Mouse (Mus musculus) lung, adult 2 months (tissue): ENCODE data around the gene 5730409E04Rik. TPM values are rescaled to one million over a fixed set of nuclear protein-coding genes. Genes with fewer than 3 reads are reported as not detected.

ENCODE experiments used
- DNase-seq: peaks from one replicate; pipeline ENCODE4 v3.0.0; 2022
- H3K4me1 ChIP-seq: fragments of 200-500 bp; 2 replicates; pipeline ENCODE4 v1.6.1; 2011; ENCODE audit warnings: low read length; ENCODE audit not compliant: control insufficient read depth, insufficient read depth
- H3K4me3 ChIP-seq: fragments of 200-500 bp; replicated peaks from 2 replicates; pipeline ENCODE3; 2011; ENCODE audit warnings: low read depth, mild to moderate bottlenecking, control low read depth, low read length; ENCODE audit errors: extremely low read depth
- CTCF ChIP-seq: fragments of 200-500 bp; IDR thresholded peaks from 2 replicates; pipeline ENCODE4 v1.5.1; 2011; ENCODE audit warnings: mild to moderate bottlenecking, low read length, control low read depth; ENCODE audit not compliant: insufficient read depth
- POLR2A ChIP-seq: fragments of 200-500 bp; IDR thresholded peaks from 2 replicates; pipeline ENCODE4 v1.6.1; 2011; ENCODE audit warnings: low read depth, mild to moderate bottlenecking, control low read depth, low read length, borderline replicate concordance; ENCODE audit errors: extremely low read depth
- WGBS: fragments of 180-500 bp; shearing (Covaris S2); methylation state at CpG from one replicate; pipeline ENCODE4 v1.1.7; 2018; 5-methylcytosine and 5-hydroxymethylcytosine counted together
- polyA plus RNA-seq: library from polyadenylated mRNA; depleted of rRNA; stranded (reverse); fragments of >200 nt; gene quantifications from 2 replicates; pipeline ENCODE4 v1.2.3, GENCODE M21; 2012; rRNA removed

Gene 5730409E04Rik
- polyA plus RNA-seq, 1 experiment: 15.2 TPM

- WGBS: 31% methylated on average over 11 of the region's 11 CpGs
- no peak for TF ChIP-seq POLR2A
- no peak for TF ChIP-seq CTCF
Measured at GRCm38 (mm10) chr4:126636330-126636729, 26.7 kb downstream of the 5730409E04Rik start.

GRCm38 (mm10) chr4:126637446-126637845, 27.8 kb downstream of the 5730409E04Rik start:
- TF ChIP-seq POLR2A (no peak), CTCF (no peak)
- DNase-seq: no peak
- Histone ChIP-seq H3K4me1 (no peaks in the 10 kb centered on the region), H3K4me3 (no peak overlapping the region)
- WGBS: 62% methylated on average over 4 of the region's 4 CpGs

More at GRCm38 (mm10) chr4:126636330-126636729, 26.7 kb downstream of the 5730409E04Rik start:
- DNase-seq: no peak
- Histone ChIP-seq H3K4me1 (no peaks in the 10 kb centered on the region), H3K4me3 (no peak overlapping the region)

- Histone ChIP-seq H3K4me3 (no peak overlapping the region), H3K4me1 (no peaks in the 10 kb centered on the region)
- no peak for DNase-seq
- TF ChIP-seq CTCF (no peak), POLR2A (no peak)
- WGBS: 50% methylated on average over 7 of the region's 7 CpGs
Measured at GRCm38 (mm10) chr4:126639339-126639738, 29.7 kb downstream of the 5730409E04Rik start.

- Histone ChIP-seq H3K4me3 (no peak overlapping the region), H3K4me1 (no peaks in the 10 kb centered on the region)
- DNase-seq: no peak
- WGBS: 47% methylated on average over 9 of the region's 9 CpGs
- TF ChIP-seq CTCF: no peak
- no peak for TF ChIP-seq POLR2A
Measured at GRCm38 (mm10) chr4:126641901-126642300, 32.3 kb downstream of the 5730409E04Rik start.

DNA sequence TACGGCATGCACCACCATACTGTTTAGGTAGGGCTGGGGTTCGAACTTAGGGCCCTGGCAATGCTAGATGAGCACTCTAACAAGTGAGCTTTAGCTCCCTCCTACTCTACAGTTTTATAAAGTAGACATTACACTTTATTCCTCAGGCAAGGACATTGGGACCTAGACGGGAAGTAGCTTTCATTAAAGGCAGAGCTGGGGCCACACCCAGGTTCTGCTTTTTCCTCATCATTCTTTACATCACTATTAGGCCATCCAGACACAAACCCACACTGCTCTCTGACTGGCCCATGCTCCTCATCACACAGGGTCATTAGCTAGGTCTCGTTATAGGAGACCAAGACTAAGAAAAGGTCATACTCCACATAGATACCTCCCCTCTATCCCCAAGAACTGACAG, 34.2 kb downstream of the 5730409E04Rik start:
- no peak for DNase-seq
- no peak overlapping the region for H3K4me3 ChIP-seq
- TF ChIP-seq POLR2A (no peak), CTCF (no peak)
- 61% methylated on average over 4 of the region's 4 CpGs for WGBS
- H3K4me1 ChIP-seq: no peaks in the 10 kb centered on the region

DNA sequence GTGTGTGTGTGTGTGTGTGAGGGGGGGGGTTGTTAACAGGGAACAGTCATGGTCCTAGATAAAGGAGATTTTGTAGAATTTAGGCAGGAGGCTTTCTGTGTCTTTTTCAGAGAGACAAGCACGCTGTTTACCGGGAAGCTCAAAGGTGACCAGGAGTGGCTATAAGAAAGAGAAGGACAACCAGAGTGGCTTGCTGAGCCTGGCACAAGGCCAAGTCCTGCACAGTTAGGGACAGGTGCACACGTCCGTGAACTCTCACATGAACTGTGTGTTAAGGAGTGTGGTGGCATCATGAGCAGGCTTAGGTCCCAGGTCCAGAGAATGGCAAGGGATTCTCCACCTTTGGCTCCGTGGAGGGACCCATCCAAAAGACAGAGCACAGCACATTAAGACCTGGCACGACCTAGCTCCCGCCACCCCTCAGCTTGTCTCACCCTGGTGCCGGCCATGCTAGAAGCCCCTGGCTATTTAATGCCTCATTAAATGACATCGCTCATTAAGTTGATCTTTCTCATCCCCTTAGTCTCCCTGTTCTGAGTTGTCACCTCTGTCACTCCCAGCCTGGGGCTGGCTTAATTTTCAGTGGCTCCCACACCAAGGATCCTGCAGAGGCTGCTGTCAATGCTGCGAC, 34.8 kb downstream of the 5730409E04Rik start:
- Histone ChIP-seq H3K4me3 (no peak overlapping the region), H3K4me1 (no peaks in the 10 kb centered on the region)
- TF ChIP-seq POLR2A (no peak), CTCF (no peak)
- whole genome bisulfite sequencing: 76% methylated on average over 10 of the region's 10 CpGs
- no peak for DNase-seq

DNA sequence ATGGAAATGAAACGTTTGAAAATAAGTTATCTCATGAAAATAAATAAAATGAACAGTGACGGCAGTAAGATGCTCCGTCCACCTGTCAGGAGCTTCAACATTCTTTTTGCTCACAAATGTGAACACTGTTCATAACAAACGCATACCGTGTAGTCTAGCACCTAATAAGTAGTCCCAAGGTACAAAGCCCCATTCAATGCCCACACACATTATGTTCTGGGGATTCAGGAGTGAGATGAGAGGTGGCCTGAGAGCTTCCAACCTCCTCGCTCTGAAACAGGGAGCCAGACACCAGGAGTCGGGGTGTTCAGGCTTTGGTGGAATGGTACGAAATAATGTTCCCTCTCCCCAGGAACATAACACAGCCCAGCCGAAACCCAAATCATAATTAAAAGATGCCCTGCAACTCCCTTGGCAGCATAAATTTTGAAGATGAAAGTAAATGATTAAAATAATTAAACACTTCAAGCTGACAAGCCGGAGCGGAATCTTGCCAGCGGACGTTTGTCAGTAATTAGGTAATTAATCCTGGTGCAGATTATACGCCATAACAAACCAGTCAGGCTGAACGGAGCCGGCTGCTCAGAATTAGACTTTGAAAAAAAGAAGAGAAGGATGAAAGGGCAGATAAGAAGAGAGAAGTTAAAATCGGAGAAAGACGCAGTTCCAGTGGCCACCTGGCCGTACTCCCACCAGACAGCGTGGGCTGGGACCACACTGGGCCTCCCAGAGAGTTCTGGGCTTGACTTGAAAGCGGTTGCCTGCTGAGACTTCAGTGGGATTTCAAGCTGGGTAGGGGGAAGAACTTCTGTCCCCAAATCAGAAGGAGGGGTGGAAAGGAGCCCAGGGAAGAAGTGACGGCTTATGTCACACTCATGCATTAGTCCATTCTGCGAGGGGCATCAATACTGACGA, 38.6 kb downstream of the 5730409E04Rik start:
- no peak for DNase-seq
- no peaks in the 10 kb centered on the region for H3K4me1 ChIP-seq
- no peak overlapping the region for H3K4me3 ChIP-seq
- TF ChIP-seq CTCF: no peak
- no peak for TF ChIP-seq POLR2A
- 42% methylated on average over 24 of the region's 24 CpGs for WGBS

DNA sequence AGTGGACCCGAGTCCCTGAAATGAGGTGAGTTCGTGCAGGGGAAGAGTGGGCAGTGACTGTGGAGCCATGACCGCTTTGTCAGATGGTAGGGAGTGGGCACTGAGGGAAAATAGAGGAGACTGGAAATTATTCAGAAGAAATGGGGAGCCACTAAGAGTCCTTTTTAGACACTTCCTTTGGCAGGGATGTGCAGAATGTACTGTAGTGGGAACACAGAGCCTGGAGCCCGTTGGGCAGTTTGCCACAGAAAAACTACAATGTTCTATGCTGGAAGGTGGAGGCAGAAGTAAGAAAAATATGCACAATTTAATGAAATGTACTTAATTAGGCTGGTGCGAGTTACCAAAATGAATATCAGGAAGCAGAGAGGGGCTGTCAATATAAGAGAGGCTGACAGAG, 43.5 kb downstream of the 5730409E04Rik start:
- H3K4me3 ChIP-seq: no peak overlapping the region
- no peaks in the 10 kb centered on the region for H3K4me1 ChIP-seq
- no peak for TF ChIP-seq POLR2A
- TF ChIP-seq CTCF: no peak
- WGBS: 78% methylated on average over 5 of the region's 5 CpGs
- no peak for DNase-seq

DNA sequence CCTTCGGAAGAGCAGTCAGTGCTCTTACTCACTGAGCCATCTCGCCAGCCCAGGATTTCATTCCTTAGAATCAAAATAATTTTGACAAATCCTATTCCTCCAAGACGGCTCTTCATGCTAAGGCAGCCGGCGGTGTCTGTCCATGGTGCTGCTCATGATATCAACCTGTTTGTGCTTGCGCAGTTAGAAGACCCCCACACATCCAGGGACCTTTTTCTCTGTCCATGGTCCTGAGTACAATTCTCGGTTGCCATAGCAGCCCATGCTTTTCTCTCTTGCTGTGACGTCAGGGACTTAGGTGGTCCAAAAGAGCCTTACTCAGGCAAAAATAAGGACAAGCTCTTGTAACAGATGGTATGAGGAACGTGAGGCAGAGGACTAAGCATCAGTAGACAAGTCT, 45.7 kb downstream of the 5730409E04Rik start:
- 7% methylated on average over 9 of the region's 9 CpGs for WGBS
- Histone ChIP-seq H3K4me3 (no peak overlapping the region), H3K4me1 (no peaks in the 10 kb centered on the region)
- DNase-seq: no peak
- TF ChIP-seq CTCF (no peak), POLR2A (no peak)

- no peak for DNase-seq
- no peak for TF ChIP-seq CTCF
- TF ChIP-seq POLR2A: no peak
- 66% methylated on average over 7 of the region's 7 CpGs for WGBS
- Histone ChIP-seq H3K4me3 (no peak overlapping the region), H3K4me1 (no peaks in the 10 kb centered on the region)
Measured at GRCm38 (mm10) chr4:126661249-126661648, 51.6 kb downstream of the 5730409E04Rik start.

Other genes with a start within 250 kb of the 5730409E04Rik start
- 17.6 and 23.4 TPM in 2 replicates for gene Ago3, start 180.3 kb upstream of the 5730409E04Rik start, polyA plus RNA-seq
- 28.5 and 35.0 TPM in 2 replicates for gene Ago1, start 141.2 kb upstream of the 5730409E04Rik start, polyA plus RNA-seq
- 2.9 and 4.2 TPM in 2 replicates for gene Ago4, start 76.3 kb upstream of the 5730409E04Rik start, polyA plus RNA-seq
- 0.12 and 0.44 TPM in 2 replicates for gene Clspn, start 52.9 kb upstream of the 5730409E04Rik start, polyA plus RNA-seq
- 110 and 146 TPM in 2 replicates for gene Psmb2, start 67.8 kb downstream of the 5730409E04Rik start, polyA plus RNA-seq
- 0.28 TPM in 1 of 2 replicates, not detected in the other for gene Tfap2e, start 126.4 kb downstream of the 5730409E04Rik start, polyA plus RNA-seq
- 31.5 and 31.9 TPM in 2 replicates for gene Ncdn, start 143.6 kb downstream of the 5730409E04Rik start, polyA plus RNA-seq
- 28.8 and 39.4 TPM in 2 replicates for gene AU040320, start 143.7 kb downstream of the 5730409E04Rik start, polyA plus RNA-seq